Mouse (Mus musculus): ENCODE measurements around the gene Slc16a10. TPM values are rescaled to one million over a fixed set of nuclear protein-coding genes. Genes with fewer than 3 reads are reported as not detected.
A peak's percentile ranks its signal among the peaks of the same experiment; 100 is the strongest.

The Slc16a10 gene
- polyA plus RNA-seq, 1 experiment from 2014 or later = 16.9 TPM

- no peak overlapping the region for H3K9ac ChIP-seq
- no peak overlapping the region for H3K27ac ChIP-seq
- H3K36me3 ChIP-seq (replicated peaks; ENCODE audit: control insufficient read depth, insufficient read depth) = no peaks in the 10 kb centered on the region
- H3K27me3 ChIP-seq (ENCODE audit: control insufficient read depth, insufficient read depth, low read length) = no peaks in the 10 kb centered on the region
- H3K9me3 ChIP-seq (ENCODE audit: control insufficient read depth, low read length) = no peaks in the 10 kb centered on the region
- ATAC-seq (ENCODE audit: low FRiP score) (0 out of 2 replicates have a peak, but pooled peaks have one; percentile 43), DNase-seq (ENCODE audit: low spot score) (no peak)
- WGBS = 85% methylated on average over 6 of the region's 6 CpGs
- no peak overlapping the region for H3K4me3 ChIP-seq (replicated peaks; ENCODE audit: low read length)
- no peak overlapping the region for H3K4me2 ChIP-seq (replicated peaks)
- H3K4me1 ChIP-seq (replicated peaks; ENCODE audit: control insufficient read depth, insufficient read depth, low read length) = no peaks in the 10 kb centered on the region
Observed at GRCm38 (mm10) chr10:40172136-40172535, 30.1 kb upstream of the Slc16a10 start.

GRCm38 (mm10) chr10:40171211-40171610, 29.2 kb upstream of the Slc16a10 start:
- Histone ChIP-seq H3K9me3 (ENCODE audit: control insufficient read depth, low read length) (no peaks in the 10 kb centered on the region), H3K36me3 (replicated peaks; ENCODE audit: control insufficient read depth, insufficient read depth) (no peaks in the 10 kb centered on the region), H3K4me2 (replicated peaks) (no peak overlapping the region), H3K9ac (no peak overlapping the region), H3K27me3 (ENCODE audit: control insufficient read depth, insufficient read depth, low read length) (no peaks in the 10 kb centered on the region), H3K27ac (no peak overlapping the region), H3K4me3 (replicated peaks; ENCODE audit: low read length) (no peak overlapping the region), H3K4me1 (replicated peaks; ENCODE audit: control insufficient read depth, insufficient read depth, low read length) (no peaks in the 10 kb centered on the region)
- DNase-seq (ENCODE audit: low spot score) = no peak
- no peak for ATAC-seq (ENCODE audit: low FRiP score)
- 69% methylated on average over 8 of the region's 8 CpGs for WGBS

GRCm38 (mm10) chr10:40170141-40170558, 28.1 kb upstream of the Slc16a10 start:
- DNase-seq (ENCODE audit: low spot score) (no peak), ATAC-seq (ENCODE audit: low FRiP score) (no peak; the same call in 1 of the 2 replicates)
- no peak overlapping the region for H3K9ac ChIP-seq
- no peak overlapping the region for H3K4me2 ChIP-seq (replicated peaks)
- 78% methylated on average over 4 of the region's 4 CpGs for WGBS
- H3K36me3 ChIP-seq (replicated peaks; ENCODE audit: control insufficient read depth, insufficient read depth) = no peaks in the 10 kb centered on the region
- H3K27me3 ChIP-seq (ENCODE audit: control insufficient read depth, insufficient read depth, low read length) = no peaks in the 10 kb centered on the region
- H3K4me3 ChIP-seq (replicated peaks; ENCODE audit: low read length) = no peak overlapping the region
- H3K27ac ChIP-seq = no peak overlapping the region
- no peaks in the 10 kb centered on the region for H3K9me3 ChIP-seq (ENCODE audit: control insufficient read depth, low read length)
- H3K4me1 ChIP-seq (replicated peaks; ENCODE audit: control insufficient read depth, insufficient read depth, low read length) = no peaks in the 10 kb centered on the region

- no peaks in the 10 kb centered on the region for H3K4me1 ChIP-seq (replicated peaks; ENCODE audit: control insufficient read depth, insufficient read depth, low read length)
- no peak overlapping the region for H3K4me2 ChIP-seq (replicated peaks)
- H3K9ac ChIP-seq = no peak overlapping the region
- H3K27me3 ChIP-seq (ENCODE audit: control insufficient read depth, insufficient read depth, low read length) = no peaks in the 10 kb centered on the region
- H3K36me3 ChIP-seq (replicated peaks; ENCODE audit: control insufficient read depth, insufficient read depth) = no peaks in the 10 kb centered on the region
- WGBS = 90% methylated on average over 10 of the region's 10 CpGs
- H3K27ac ChIP-seq = no peak overlapping the region
- DNase-seq (ENCODE audit: low spot score) (no peak), ATAC-seq (ENCODE audit: low FRiP score) (no peak)
- no peaks in the 10 kb centered on the region for H3K9me3 ChIP-seq (ENCODE audit: control insufficient read depth, low read length)
- no peak overlapping the region for H3K4me3 ChIP-seq (replicated peaks; ENCODE audit: low read length)
Observed at GRCm38 (mm10) chr10:40169566-40169965, 27.5 kb upstream of the Slc16a10 start.

GRCm38 (mm10) chr10:40169088-40169487, 27.0 kb upstream of the Slc16a10 start:
- Histone ChIP-seq H3K9me3 (ENCODE audit: control insufficient read depth, low read length) (no peaks in the 10 kb centered on the region), H3K27me3 (ENCODE audit: control insufficient read depth, insufficient read depth, low read length) (no peaks in the 10 kb centered on the region), H3K4me3 (replicated peaks; ENCODE audit: low read length) (no peak overlapping the region), H3K27ac (no peak overlapping the region), H3K36me3 (replicated peaks; ENCODE audit: control insufficient read depth, insufficient read depth) (no peaks in the 10 kb centered on the region), H3K4me2 (replicated peaks) (no peak overlapping the region), H3K4me1 (replicated peaks; ENCODE audit: control insufficient read depth, insufficient read depth, low read length) (no peaks in the 10 kb centered on the region), H3K9ac (no peak overlapping the region)
- ATAC-seq (ENCODE audit: low FRiP score) (no peak), DNase-seq (ENCODE audit: low spot score) (no peak)
- WGBS = 94% methylated on average over 7 of the region's 7 CpGs

- H3K36me3 ChIP-seq (replicated peaks; ENCODE audit: control insufficient read depth, insufficient read depth) = no peaks in the 10 kb centered on the region
- no peak overlapping the region for H3K4me3 ChIP-seq (replicated peaks; ENCODE audit: low read length)
- ATAC-seq (ENCODE audit: low FRiP score) = no peak
- 86% methylated on average over 27 of the region's 27 CpGs for WGBS
- no peak overlapping the region for H3K27ac ChIP-seq
- no peak for DNase-seq (ENCODE audit: low spot score)
- no peak overlapping the region for H3K4me2 ChIP-seq (replicated peaks)
- no peaks in the 10 kb centered on the region for H3K27me3 ChIP-seq (ENCODE audit: control insufficient read depth, insufficient read depth, low read length)
- H3K4me1 ChIP-seq (replicated peaks; ENCODE audit: control insufficient read depth, insufficient read depth, low read length) = no peaks in the 10 kb centered on the region
- H3K9ac ChIP-seq = no peak overlapping the region
- no peaks in the 10 kb centered on the region for H3K9me3 ChIP-seq (ENCODE audit: control insufficient read depth, low read length)
Observed at GRCm38 (mm10) chr10:40164421-40165386, 22.6 kb upstream of the Slc16a10 start.

GRCm38 (mm10) chr10:40163914-40164313, 21.9 kb upstream of the Slc16a10 start:
- no peak overlapping the region for H3K4me2 ChIP-seq (replicated peaks)
- H3K9me3 ChIP-seq (ENCODE audit: control insufficient read depth, low read length) = no peaks in the 10 kb centered on the region
- H3K9ac ChIP-seq = no peak overlapping the region
- ATAC-seq (ENCODE audit: low FRiP score) = no peak
- H3K36me3 ChIP-seq (replicated peaks; ENCODE audit: control insufficient read depth, insufficient read depth) = no peaks in the 10 kb centered on the region
- WGBS = 78% methylated on average over 13 of the region's 13 CpGs
- DNase-seq (ENCODE audit: low spot score) = no peak
- no peak overlapping the region for H3K27ac ChIP-seq
- H3K27me3 ChIP-seq (ENCODE audit: control insufficient read depth, insufficient read depth, low read length) = no peaks in the 10 kb centered on the region
- no peaks in the 10 kb centered on the region for H3K4me1 ChIP-seq (replicated peaks; ENCODE audit: control insufficient read depth, insufficient read depth, low read length)
- H3K4me3 ChIP-seq (replicated peaks; ENCODE audit: low read length) = no peak overlapping the region

- no peak for ATAC-seq (ENCODE audit: low FRiP score)
- Histone ChIP-seq H3K4me1 (replicated peaks; ENCODE audit: control insufficient read depth, insufficient read depth, low read length) (no peaks in the 10 kb centered on the region), H3K9me3 (ENCODE audit: control insufficient read depth, low read length) (no peaks in the 10 kb centered on the region), H3K4me3 (replicated peaks; ENCODE audit: low read length) (no peak overlapping the region), H3K27me3 (ENCODE audit: control insufficient read depth, insufficient read depth, low read length) (no peaks in the 10 kb centered on the region), H3K27ac (no peak overlapping the region), H3K4me2 (replicated peaks) (no peak overlapping the region), H3K9ac (no peak overlapping the region), H3K36me3 (replicated peaks; ENCODE audit: control insufficient read depth, insufficient read depth) (no peaks in the 10 kb centered on the region)
- WGBS = 87% methylated on average over 8 of the region's 8 CpGs
- no peak for DNase-seq (ENCODE audit: low spot score)
Observed at GRCm38 (mm10) chr10:40163338-40163737, 21.3 kb upstream of the Slc16a10 start.

- Histone ChIP-seq H3K27me3 (ENCODE audit: control insufficient read depth, insufficient read depth, low read length) (no peaks in the 10 kb centered on the region), H3K4me3 (replicated peaks; ENCODE audit: low read length) (no peak overlapping the region), H3K4me2 (replicated peaks) (no peak overlapping the region), H3K36me3 (replicated peaks; ENCODE audit: control insufficient read depth, insufficient read depth) (no peaks in the 10 kb centered on the region), H3K9ac (no peak overlapping the region), H3K9me3 (ENCODE audit: control insufficient read depth, low read length) (no peaks in the 10 kb centered on the region), H3K4me1 (replicated peaks; ENCODE audit: control insufficient read depth, insufficient read depth, low read length) (no peaks in the 10 kb centered on the region), H3K27ac (no peak overlapping the region)
- WGBS = 89% methylated on average over 5 of the region's 5 CpGs
- no peak for ATAC-seq (ENCODE audit: low FRiP score)
- DNase-seq (ENCODE audit: low spot score) = no peak
Observed at GRCm38 (mm10) chr10:40161701-40162255, 19.7 kb upstream of the Slc16a10 start.

All from hindbrain, embryonic 14.5 days (tissue).